Mouse (Mus musculus): ENCODE results near the gene Myo3b. TPM values are rescaled to one million over a fixed set of nuclear protein-coding genes. Genes with fewer than 3 reads are reported as not detected.

Gene Myo3b
- polyA plus RNA-seq, 1 experiment from 2014 or later = not detected

DNA sequence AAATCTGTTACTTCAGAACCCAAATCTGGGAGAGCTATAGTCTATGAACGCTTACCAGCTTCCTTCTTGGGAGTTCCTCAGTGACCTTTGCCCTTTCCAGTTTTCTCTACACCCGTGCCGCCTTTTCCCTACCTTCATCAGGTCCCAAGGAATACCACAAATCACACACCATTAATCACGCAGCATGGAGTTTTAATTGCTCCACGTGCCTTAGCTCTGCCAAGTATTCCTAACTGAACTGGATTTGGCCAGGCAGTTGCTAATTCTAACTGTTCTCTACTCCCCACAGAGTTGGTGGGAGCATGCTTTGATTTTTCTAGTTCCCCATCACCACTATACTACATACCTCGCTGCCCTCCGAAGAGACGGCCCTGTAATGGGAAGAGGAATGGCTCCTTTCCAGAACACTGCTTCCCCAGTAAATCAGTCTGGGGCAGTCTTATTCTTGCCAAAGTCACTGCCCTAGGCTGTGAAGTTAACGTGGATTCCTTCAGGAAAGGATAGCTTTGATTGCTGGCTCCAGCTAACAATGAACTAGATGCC lies 358.9 kb downstream of the Myo3b start:
- Histone ChIP-seq H3K27me3 (ENCODE audit: low read depth, poor library complexity, severe bottlenecking) (no peaks in the 10 kb centered on the region; the same call in 1 of the 2 replicates), H3K36me3 (no peaks in the 10 kb centered on the region), H3K27ac (replicated peaks) (no peak overlapping the region), H3K4me3 (no peak overlapping the region), H3K9me3 (replicated peaks) (no peaks in the 10 kb centered on the region), H3K4me1 (peaks cover 10% of the 10 kb centered on the region)
- 86% methylated on average over 9 of the region's 9 CpGs for WGBS
- no peak for DNase-seq (ENCODE audit: low spot score)

DNA sequence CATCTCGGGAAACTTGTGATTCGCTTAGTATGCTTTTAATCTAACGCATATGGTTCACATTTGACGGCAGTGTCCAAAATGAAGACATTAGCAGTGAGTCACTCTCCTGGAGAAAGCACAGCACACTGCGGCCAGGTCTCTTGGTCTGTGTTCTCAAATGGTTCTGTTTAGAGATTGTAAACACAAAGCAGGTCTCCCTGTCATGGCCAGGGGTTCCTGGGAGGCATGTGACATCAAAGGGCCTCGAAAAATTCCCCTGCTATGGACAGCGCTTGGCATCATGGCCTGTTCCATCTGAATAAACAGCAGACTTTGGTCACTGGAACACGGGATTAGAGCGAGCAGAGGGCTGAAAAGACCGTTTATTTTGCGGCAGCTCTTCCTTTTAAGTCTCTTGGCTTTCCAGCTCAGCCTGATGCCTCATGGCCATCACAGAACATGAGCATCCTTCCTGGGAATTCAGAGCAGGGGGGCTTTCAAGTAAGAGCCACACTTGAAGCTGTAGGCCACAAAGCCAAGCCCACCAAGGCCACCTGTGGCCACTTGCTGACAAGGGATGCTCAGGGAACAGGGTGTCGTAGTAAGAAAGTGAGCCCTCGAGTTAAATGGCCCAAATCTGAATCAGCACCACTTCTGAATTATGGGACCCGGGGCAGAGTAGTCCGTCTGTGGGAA lies 360.7 kb downstream of the Myo3b start:
- H3K9me3 ChIP-seq (replicated peaks) = no peaks in the 10 kb centered on the region
- peaks cover 10% of the 10 kb centered on the region for H3K4me1 ChIP-seq
- H3K27me3 ChIP-seq (ENCODE audit: low read depth, poor library complexity, severe bottlenecking) = no peaks in the 10 kb centered on the region; the same call in 1 of the 2 replicates
- no peak overlapping the region for H3K4me3 ChIP-seq
- peak; percentile 25 for DNase-seq (ENCODE audit: low spot score)
- WGBS = 74% methylated on average over 15 of the region's 15 CpGs
- no peak overlapping the region for H3K27ac ChIP-seq (replicated peaks)
- H3K36me3 ChIP-seq = no peaks in the 10 kb centered on the region

DNA sequence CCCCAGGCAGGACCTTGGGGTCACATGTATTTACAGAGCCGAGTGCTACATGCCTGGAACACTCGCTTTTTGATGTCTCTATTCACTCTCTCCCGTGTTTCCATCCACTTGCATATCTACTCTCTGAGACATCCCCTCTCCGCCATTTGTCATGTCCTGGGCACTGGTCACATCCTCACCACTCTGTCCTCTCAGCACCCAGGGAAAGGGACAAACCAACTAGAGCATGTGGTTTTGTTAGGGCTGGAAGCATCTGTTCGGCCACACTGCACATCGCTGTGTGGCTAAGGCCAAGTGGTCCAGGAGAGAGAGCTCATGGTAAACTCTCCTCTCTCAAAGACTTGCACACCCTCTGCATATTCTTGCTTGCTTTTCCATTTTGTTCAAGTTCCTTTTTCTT lies 361.4 kb downstream of the Myo3b start:
- H3K4me1 ChIP-seq = peaks cover 10% of the 10 kb centered on the region
- H3K27me3 ChIP-seq (ENCODE audit: low read depth, poor library complexity, severe bottlenecking) = no peaks in the 10 kb centered on the region; the same call in 1 of the 2 replicates
- 79% methylated on average over 6 of the region's 6 CpGs for WGBS
- no peak for DNase-seq (ENCODE audit: low spot score)
- H3K36me3 ChIP-seq = no peaks in the 10 kb centered on the region
- no peaks in the 10 kb centered on the region for H3K9me3 ChIP-seq (replicated peaks)
- no peak overlapping the region for H3K27ac ChIP-seq (replicated peaks)
- H3K4me3 ChIP-seq = no peak overlapping the region

DNA sequence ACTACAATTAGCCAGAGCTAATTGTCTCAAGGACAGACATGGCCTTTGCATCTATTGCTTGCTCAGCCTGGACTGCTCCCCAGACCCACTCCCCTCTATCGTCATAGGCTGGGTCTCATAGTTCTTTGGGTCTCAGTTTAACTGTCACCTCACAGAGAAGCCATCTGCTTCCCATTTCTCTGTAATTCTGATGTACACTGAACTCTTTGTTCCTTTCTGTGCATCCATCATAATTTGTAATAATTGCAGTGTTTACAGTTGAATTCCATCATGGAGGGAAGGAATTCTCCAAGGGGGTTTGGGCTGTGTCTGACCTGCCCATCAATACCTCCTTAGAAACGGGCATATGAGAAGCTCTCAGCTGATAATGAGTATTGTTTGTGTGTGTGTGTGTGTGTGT lies 365.4 kb downstream of the Myo3b start:
- H3K4me1 ChIP-seq = peaks cover 17% of the 10 kb centered on the region
- no peak overlapping the region for H3K27ac ChIP-seq (replicated peaks)
- DNase-seq (ENCODE audit: low spot score) = no peak
- H3K27me3 ChIP-seq (ENCODE audit: low read depth, poor library complexity, severe bottlenecking) = no peaks in the 10 kb centered on the region
- no peaks in the 10 kb centered on the region for H3K36me3 ChIP-seq
- 79% methylated on average over 2 of the region's 2 CpGs for WGBS
- no peak overlapping the region for H3K4me3 ChIP-seq
- no peaks in the 10 kb centered on the region for H3K9me3 ChIP-seq (replicated peaks)

DNA sequence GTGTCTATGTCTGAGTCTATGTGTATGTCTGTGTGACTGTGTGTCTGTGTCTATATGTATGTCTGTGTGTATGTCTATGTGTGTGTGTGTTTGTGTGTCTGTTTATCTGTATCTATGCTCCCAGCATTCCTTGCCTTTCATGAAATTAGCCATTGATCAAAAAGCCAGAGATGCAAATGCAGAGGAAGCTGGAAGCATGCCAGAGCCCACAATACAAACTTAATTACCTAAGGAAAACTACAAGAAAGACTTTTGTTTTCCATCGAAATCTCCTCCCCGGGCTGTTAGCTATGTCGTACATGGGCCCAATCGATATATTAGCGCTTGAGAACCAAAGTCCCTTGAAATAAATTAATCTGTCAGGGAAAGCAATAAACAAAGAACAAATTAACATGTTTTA lies 367.9 kb downstream of the Myo3b start:
- no peak overlapping the region for H3K4me3 ChIP-seq
- DNase-seq (ENCODE audit: low spot score) = no peak
- no peaks in the 10 kb centered on the region for H3K36me3 ChIP-seq
- no peaks in the 10 kb centered on the region for H3K9me3 ChIP-seq (replicated peaks)
- WGBS = 96% methylated on average over 5 of the region's 5 CpGs
- peaks cover 8% of the 10 kb centered on the region for H3K4me1 ChIP-seq
- no peaks in the 10 kb centered on the region for H3K27me3 ChIP-seq (ENCODE audit: low read depth, poor library complexity, severe bottlenecking)
- no peak overlapping the region for H3K27ac ChIP-seq (replicated peaks)

DNA sequence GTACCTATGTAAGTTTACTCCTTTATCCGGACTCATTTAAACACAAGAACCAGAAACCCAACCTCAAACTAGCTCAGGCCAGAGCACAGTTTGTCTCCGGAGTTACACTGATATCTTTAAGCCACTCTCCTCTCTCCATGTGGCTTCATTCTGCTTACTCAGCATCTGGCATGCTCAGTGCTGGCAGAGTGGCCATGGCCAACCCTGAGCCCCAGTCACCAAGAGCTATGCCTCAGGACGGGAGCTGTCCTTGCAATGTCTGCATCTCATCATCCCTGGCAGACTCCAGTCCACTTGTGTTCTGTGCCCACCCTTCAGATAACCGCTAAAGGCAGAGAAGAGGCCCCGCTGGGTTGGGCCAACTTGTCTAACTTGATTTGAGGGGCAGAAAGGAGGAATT lies 368.8 kb downstream of the Myo3b start:
- Histone ChIP-seq H3K36me3 (no peaks in the 10 kb centered on the region), H3K9me3 (replicated peaks) (no peaks in the 10 kb centered on the region), H3K27me3 (ENCODE audit: low read depth, poor library complexity, severe bottlenecking) (no peaks in the 10 kb centered on the region), H3K4me3 (no peak overlapping the region), H3K4me1 (peaks cover 8% of the 10 kb centered on the region), H3K27ac (replicated peaks) (no peak overlapping the region)
- no peak for DNase-seq (ENCODE audit: low spot score)
- WGBS = 80% methylated on average over 5 of the region's 5 CpGs

DNA sequence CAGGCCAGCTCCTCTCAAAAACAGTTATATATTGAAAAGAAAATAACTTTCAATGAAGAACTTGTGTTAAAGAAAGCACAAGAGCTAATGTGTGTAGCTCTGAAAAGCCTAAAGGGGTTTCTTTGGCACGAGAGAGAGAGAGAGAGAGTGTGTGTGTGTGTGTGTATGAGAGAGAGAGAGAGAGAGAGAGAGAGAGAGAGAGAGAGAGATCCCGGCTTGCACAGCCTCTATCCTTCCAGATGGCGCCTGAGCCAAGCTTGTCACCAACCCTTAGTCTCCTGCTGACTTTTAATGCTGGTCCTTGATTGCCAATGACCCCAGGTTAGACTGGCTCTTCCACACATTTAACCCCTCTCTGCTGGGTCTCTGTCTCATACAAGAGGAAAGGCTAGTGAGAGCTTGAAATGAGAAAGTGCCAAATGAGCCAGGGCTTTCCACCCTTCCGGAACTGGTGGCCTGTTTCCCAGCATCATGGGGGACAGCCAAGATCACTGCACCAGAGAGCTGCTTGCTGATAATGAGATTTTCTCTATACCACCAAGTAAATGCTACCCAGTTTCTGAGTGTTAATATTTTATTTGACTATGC lies 371.5 kb downstream of the Myo3b start:
- no peak for DNase-seq (ENCODE audit: low spot score)
- no peak overlapping the region for H3K27ac ChIP-seq (replicated peaks)
- peaks cover 8% of the 10 kb centered on the region for H3K4me1 ChIP-seq
- no peaks in the 10 kb centered on the region for H3K36me3 ChIP-seq
- no peaks in the 10 kb centered on the region for H3K27me3 ChIP-seq (ENCODE audit: low read depth, poor library complexity, severe bottlenecking)
- 68% methylated on average over 4 of the region's 4 CpGs for WGBS
- H3K9me3 ChIP-seq (replicated peaks) = no peaks in the 10 kb centered on the region
- no peak overlapping the region for H3K4me3 ChIP-seq

DNA sequence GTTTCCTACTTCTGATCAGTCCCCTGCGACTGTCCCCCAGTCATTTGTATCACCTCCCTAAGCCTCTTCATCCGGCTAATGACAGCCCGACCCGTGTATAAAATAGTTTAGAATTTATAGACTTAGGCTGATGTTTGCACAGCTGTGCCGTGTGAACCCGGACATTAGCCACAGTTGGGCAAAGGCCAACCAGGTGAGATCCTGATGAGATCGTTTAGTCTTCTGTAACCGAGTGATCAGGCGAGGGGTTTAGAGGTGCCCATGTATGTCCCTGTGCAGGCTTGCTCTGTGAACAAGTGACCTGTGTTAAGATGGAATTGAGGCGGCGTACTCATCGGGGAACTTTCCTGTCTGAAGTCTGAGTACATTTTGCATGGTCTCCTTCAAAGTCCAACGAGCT lies 373.4 kb downstream of the Myo3b start:
- no peak overlapping the region for H3K27ac ChIP-seq (replicated peaks)
- no peaks in the 10 kb centered on the region for H3K27me3 ChIP-seq (ENCODE audit: low read depth, poor library complexity, severe bottlenecking)
- H3K9me3 ChIP-seq (replicated peaks) = no peaks in the 10 kb centered on the region
- 83% methylated on average over 13 of the region's 13 CpGs for WGBS
- no peak overlapping the region for H3K4me3 ChIP-seq
- H3K4me1 ChIP-seq = peaks cover 6% of the 10 kb centered on the region
- DNase-seq (ENCODE audit: low spot score) = no peak
- no peaks in the 10 kb centered on the region for H3K36me3 ChIP-seq

DNA sequence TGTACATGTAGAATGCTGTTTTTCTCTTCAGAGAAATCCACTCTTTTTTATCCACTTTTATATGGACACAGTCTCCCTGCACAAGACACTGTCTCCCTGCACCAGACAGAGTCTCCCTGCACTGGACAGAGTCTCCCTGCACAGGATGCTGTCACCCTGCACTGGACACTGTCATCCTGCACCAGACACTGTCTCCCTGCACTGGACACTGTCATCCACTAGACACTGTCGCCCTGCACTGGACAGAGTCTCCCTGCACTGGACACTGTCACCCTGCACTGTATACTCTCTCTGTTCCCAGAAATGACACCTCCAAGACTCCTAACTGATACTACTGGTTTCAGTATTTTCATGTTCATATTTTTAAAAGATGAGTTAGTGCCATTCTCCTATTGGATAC lies 375.5 kb downstream of the Myo3b start:
- H3K27me3 ChIP-seq (ENCODE audit: low read depth, poor library complexity, severe bottlenecking) = no peaks in the 10 kb centered on the region
- no peak overlapping the region for H3K4me3 ChIP-seq
- 84% methylated on average over 1 of the region's 1 CpGs for WGBS
- H3K9me3 ChIP-seq (replicated peaks) = no peaks in the 10 kb centered on the region
- H3K36me3 ChIP-seq = no peaks in the 10 kb centered on the region
- no peaks in the 10 kb centered on the region for H3K4me1 ChIP-seq
- no peak for DNase-seq (ENCODE audit: low spot score)
- no peak overlapping the region for H3K27ac ChIP-seq (replicated peaks)

DNA sequence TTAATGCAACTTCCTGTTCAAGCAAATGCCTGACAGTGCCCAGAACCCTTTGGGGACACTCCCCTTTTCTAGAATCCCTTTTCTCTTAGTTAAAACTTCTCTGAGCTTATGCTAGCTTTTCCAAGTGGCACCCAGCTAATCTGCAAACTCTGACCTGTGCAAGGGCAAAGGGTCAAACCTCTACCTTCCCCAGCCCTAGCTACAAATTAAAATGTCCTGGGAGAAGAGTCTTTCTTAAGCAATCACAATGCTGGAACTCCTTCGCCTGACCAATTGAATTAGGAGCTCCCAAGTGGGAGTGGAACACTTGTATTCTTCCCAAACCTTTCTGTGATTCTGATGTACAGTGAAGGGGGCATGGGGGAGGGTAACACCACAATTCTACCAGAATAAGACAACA lies 376.6 kb downstream of the Myo3b start:
- Histone ChIP-seq H3K27ac (replicated peaks) (no peak overlapping the region), H3K27me3 (ENCODE audit: low read depth, poor library complexity, severe bottlenecking) (no peaks in the 10 kb centered on the region), H3K4me3 (no peak overlapping the region), H3K9me3 (replicated peaks) (no peaks in the 10 kb centered on the region), H3K4me1 (no peaks in the 10 kb centered on the region), H3K36me3 (no peaks in the 10 kb centered on the region)
- 78% methylated on average over 1 of the region's 1 CpGs for WGBS
- no peak for DNase-seq (ENCODE audit: low spot score)

DNA sequence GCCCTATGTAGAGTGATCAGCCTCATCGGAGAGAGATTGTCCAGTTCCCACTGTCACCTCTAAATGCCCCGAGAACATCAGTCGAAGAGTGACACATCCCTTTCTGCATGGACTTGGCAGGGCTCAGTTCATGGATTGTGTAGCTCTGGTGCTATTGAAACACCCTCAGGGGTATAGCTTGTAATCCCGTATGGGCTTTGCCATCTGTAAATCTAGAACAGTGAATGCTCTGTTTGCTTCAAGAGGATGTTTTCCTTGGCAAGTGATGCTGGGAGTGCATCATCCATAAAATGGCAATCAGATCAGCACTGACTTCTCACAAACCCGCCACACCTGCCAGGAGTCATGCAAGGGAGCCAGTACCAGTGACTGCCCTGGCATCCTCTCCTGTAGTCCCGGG lies 380.4 kb downstream of the Myo3b start:
- DNase-seq (ENCODE audit: low spot score) = no peak
- no peaks in the 10 kb centered on the region for H3K27me3 ChIP-seq (ENCODE audit: low read depth, poor library complexity, severe bottlenecking)
- WGBS = 86% methylated on average over 6 of the region's 6 CpGs

DNA sequence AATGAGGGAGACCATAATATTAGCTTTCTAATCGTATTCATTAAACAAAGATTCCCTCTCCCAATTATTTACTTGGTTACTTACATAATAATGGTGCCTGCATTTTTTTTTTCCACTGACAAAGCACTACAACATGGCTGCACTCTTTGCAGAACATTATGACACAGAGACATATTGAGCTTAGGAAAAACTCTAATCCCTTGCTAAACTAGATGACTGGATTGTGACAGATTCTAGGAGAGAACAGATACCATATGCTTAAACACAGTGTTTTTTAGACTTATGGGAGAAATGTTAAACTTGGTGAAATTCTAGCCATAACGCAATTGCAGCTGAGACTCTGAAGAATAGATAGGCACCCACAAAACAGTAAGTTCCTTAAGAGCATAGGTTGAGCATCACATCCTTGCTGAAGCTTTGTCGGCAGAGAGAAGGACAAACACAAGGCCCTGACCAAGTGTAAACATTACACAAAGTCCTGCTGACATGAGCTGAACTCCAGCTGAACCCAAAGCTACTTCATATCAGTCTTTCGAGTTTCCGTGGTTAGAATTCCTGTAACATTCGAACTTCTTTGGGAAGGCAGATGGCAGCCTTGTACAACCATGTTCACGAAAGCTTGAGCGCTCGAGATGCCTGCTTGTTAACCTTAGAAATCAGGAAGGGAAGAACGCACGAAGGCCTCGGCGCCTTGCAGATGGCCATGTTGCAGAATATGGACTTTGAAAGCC lies 382.4 kb downstream of the Myo3b start:
- WGBS = 86% methylated on average over 13 of the region's 13 CpGs
- Histone ChIP-seq H3K27ac (replicated peaks) (no peak overlapping the region), H3K27me3 (ENCODE audit: low read depth, poor library complexity, severe bottlenecking) (no peaks in the 10 kb centered on the region), H3K4me3 (no peak overlapping the region), H3K36me3 (no peaks in the 10 kb centered on the region), H3K9me3 (replicated peaks) (no peaks in the 10 kb centered on the region), H3K4me1 (no peaks in the 10 kb centered on the region)
- DNase-seq (ENCODE audit: low spot score) = no peak

More for the DNA sequence above, 380.4 kb downstream of the Myo3b start:
- Histone ChIP-seq H3K4me3 (no peak overlapping the region), H3K36me3 (no peaks in the 10 kb centered on the region), H3K9me3 (replicated peaks) (no peaks in the 10 kb centered on the region), H3K4me1 (no peaks in the 10 kb centered on the region), H3K27ac (replicated peaks) (no peak overlapping the region)

DNA sequence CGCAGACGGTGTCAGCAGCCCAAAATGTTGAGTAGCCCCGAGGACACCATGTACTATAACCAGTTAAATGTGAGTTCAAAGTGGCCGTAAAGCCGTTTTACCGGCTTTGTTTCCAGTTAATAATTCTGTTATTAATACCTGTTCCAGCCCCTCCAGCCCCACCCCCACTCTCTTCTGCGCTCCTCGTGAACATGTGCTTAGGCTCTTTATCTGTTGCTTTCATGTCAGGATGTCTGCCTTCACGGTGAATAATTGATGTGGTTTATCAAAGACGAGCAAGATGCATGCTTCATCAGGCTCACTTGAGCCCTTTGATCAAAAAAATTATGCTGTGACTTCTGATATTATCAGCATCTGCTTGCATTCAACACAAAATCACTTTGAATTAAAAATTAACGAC lies 386.7 kb downstream of the Myo3b start:
- WGBS = 81% methylated on average over 11 of the region's 11 CpGs
- Histone ChIP-seq H3K27ac (replicated peaks) (no peak overlapping the region), H3K4me1 (no peaks in the 10 kb centered on the region), H3K9me3 (replicated peaks) (no peaks in the 10 kb centered on the region), H3K36me3 (no peaks in the 10 kb centered on the region), H3K4me3 (no peak overlapping the region), H3K27me3 (ENCODE audit: low read depth, poor library complexity, severe bottlenecking) (no peaks in the 10 kb centered on the region)
- no peak for DNase-seq (ENCODE audit: low spot score)

Data from midbrain, embryonic 10.5 days (tissue).